Mouse (Mus musculus): ENCODE data around the gene Qrich1. TPM values are rescaled to one million over a fixed set of nuclear protein-coding genes. Genes with fewer than 3 reads are reported as not detected.

Qrich1 gene
- polyA plus RNA-seq, 1 experiment = 44.0 TPM

DNA sequence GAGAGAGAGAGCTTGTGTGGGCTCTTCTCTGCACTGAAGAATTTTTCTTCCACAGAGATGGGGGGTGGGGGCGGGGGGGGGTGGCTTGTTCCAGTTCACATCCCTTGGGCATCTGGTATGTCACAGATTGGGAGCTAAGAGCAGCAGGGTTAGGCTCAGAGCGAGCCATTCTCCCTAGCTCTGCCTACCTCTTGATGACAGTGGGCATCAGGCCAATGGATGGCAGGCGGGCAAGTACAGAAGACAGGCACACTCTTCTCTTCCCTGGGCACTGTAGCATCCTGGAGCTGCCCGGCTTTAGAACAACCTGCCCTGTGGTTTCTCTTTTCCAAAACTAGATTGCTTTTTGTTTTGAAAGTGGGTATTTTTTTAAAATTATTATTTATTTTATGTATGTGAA is 74.9 kb downstream of the Qrich1 start:
- no peak for TF ChIP-seq TCF12 (IDR thresholded peaks at IDR 0.05; ENCODE audit: insufficient read depth, poor library complexity, severe bottlenecking)
- TF ChIP-seq E2F4 (IDR thresholded peaks at IDR 0.05; ENCODE audit: insufficient read depth) = no peak
- TF ChIP-seq MAX (IDR thresholded peaks at IDR 0.05; ENCODE audit: low read depth) = no peak
- TF ChIP-seq MYOG (IDR thresholded peaks at IDR 0.05; ENCODE audit: control insufficient read depth in 1 of 3, insufficient read depth in 1 of 3, insufficient read length in 2 of 3, low read depth in 2 of 3) = no peak
- no peak for TF ChIP-seq USF1 (IDR thresholded peaks at IDR 0.05; ENCODE audit: low read depth)
- no peak for TF ChIP-seq SRF (IDR thresholded peaks at IDR 0.05; ENCODE audit: control insufficient read depth, insufficient read length, low read depth)
- TF ChIP-seq CEBPB (IDR thresholded peaks at IDR 0.05; ENCODE audit: insufficient read depth, poor library complexity, severe bottlenecking) = no peak
- no peak for TF ChIP-seq TCF3 (IDR thresholded peaks at IDR 0.05; ENCODE audit: insufficient read length, low read depth)
- no peak for TF ChIP-seq REST (IDR thresholded peaks at IDR 0.05; ENCODE audit: insufficient read depth, insufficient read length)
- no peak for TF ChIP-seq POLR2A (IDR thresholded peaks at IDR 0.05; ENCODE audit: insufficient read length, low read depth)
- TF ChIP-seq POLR2AphosphoS2 (IDR thresholded peaks at IDR 0.05; ENCODE audit: insufficient read length, low read depth) = no peak
- no peak for TF ChIP-seq MYOD1 (IDR thresholded peaks at IDR 0.05; ENCODE audit: control insufficient read depth in 1 of 3, insufficient read length in 2 of 3, low read depth in 2 of 3)
- H3K27me3 ChIP-seq (ENCODE audit: control insufficient read depth, insufficient read depth, insufficient read length) = no peaks in the 10 kb centered on the region
- H3K4me2 ChIP-seq (ENCODE audit: low read depth) = no peak overlapping the region
- no peak overlapping the region for H3ac ChIP-seq (ENCODE audit: control insufficient read depth, insufficient read length)
- no peak overlapping the region for H3K4me3 ChIP-seq
- H3K79me2 ChIP-seq (ENCODE audit: control insufficient read depth, insufficient read depth) = no peaks in the 10 kb centered on the region
- H3K36me3 ChIP-seq (ENCODE audit: control insufficient read depth, insufficient read depth) = no peaks in the 10 kb centered on the region

DNA sequence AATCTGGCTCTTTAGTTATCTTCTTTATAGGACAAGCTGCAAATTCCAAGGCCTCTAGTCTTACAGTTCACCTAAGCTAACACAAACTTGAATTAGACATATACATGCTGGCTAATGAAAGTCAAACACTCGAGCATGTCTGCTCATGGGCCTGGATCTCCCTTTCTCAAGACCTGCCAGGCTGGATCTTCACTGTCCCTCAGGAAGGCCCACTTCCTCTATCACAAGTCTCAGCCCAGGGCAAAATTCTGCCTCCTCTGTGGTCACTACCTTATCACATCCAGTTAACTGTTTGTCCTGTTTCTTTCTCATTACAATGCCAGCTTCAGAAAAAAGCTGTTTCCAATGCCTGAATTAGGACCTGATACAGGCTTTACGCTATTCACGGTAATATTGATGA is 77.7 kb downstream of the Qrich1 start:
- H3K4me2 ChIP-seq (ENCODE audit: low read depth) = no peak overlapping the region
- TF ChIP-seq REST (IDR thresholded peaks at IDR 0.05; ENCODE audit: insufficient read depth, insufficient read length) (no peak), CEBPB (IDR thresholded peaks at IDR 0.05; ENCODE audit: insufficient read depth, poor library complexity, severe bottlenecking) (no peak), MYOG (IDR thresholded peaks at IDR 0.05; ENCODE audit: control insufficient read depth in 1 of 3, insufficient read depth in 1 of 3, insufficient read length in 2 of 3, low read depth in 2 of 3) (no peak), POLR2AphosphoS2 (IDR thresholded peaks at IDR 0.05; ENCODE audit: insufficient read length, low read depth) (no peak), TCF12 (IDR thresholded peaks at IDR 0.05; ENCODE audit: insufficient read depth, poor library complexity, severe bottlenecking) (no peak), MAX (IDR thresholded peaks at IDR 0.05; ENCODE audit: low read depth) (no peak), MYOD1 (IDR thresholded peaks at IDR 0.05; ENCODE audit: control insufficient read depth in 1 of 3, insufficient read length in 2 of 3, low read depth in 2 of 3) (no peak), POLR2A (IDR thresholded peaks at IDR 0.05; ENCODE audit: insufficient read length, low read depth) (no peak), SRF (IDR thresholded peaks at IDR 0.05; ENCODE audit: control insufficient read depth, insufficient read length, low read depth) (no peak), USF1 (IDR thresholded peaks at IDR 0.05; ENCODE audit: low read depth) (no peak)
- no peaks in the 10 kb centered on the region for H3K36me3 ChIP-seq (ENCODE audit: control insufficient read depth, insufficient read depth)
- no peak overlapping the region for H3K4me3 ChIP-seq
- no peak overlapping the region for H3ac ChIP-seq (ENCODE audit: control insufficient read depth, insufficient read length)
- no peaks in the 10 kb centered on the region for H3K79me2 ChIP-seq (ENCODE audit: control insufficient read depth, insufficient read depth)
- H3K27me3 ChIP-seq (ENCODE audit: control insufficient read depth, insufficient read depth, insufficient read length) = no peaks in the 10 kb centered on the region

DNA sequence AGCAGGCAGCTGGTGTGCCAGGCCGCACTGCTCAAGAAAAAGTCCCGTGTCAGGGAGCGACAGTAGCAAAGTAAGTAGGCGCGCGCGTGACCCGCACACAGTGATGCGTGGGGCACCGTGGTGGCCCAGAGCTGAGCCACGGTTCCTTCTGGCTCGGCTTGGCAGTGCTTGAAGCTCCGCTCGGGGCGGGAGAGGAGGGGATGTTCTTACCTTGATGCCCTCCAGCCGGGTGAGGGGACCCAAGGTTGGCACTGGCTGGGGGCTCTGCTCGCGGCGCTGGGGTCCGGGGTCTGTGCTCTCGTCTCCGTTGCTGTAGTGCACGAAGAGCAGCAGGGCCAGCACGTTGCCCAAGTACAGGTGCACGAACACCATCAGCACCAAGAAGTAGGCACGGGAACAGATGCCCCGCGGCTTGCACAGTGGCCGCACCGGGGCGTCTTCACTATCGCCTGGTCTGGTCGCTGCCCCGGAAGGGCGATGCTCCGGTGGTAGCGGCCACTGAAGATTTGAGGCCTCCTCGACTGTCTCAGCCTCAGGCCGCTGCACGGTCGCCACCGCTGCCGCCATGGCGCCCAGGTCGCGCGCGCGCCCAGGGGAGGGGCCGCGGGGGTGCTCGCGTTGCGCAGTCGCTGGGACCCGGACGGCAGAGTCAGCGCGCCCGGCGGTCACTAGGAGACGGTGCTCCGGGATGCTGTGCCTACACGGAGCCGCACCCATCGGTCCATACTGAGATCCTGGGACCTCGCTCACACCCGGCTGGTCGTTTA is 80.6 kb downstream of the Qrich1 start, which contains the start of gene P4htm:
TSS of gene P4htm (minus strand) at position 670 of the 767 bp plus-strand sequence.
- peak; percentile 60 for TF ChIP-seq POLR2A (IDR thresholded peaks at IDR 0.05; ENCODE audit: insufficient read length, low read depth)
- TF ChIP-seq MYOD1 (IDR thresholded peaks at IDR 0.05; ENCODE audit: control insufficient read depth in 1 of 3, insufficient read length in 2 of 3, low read depth in 2 of 3) = no peak
- Histone ChIP-seq H3K4me2 (ENCODE audit: low read depth) (peak within 1 kb of the TSS; percentile 64), H3K4me3 (peak within 1 kb of the TSS; percentile 15), H3K79me2 (ENCODE audit: control insufficient read depth, insufficient read depth) (no peaks in the 10 kb centered on the region), H3K27me3 (ENCODE audit: control insufficient read depth, insufficient read depth, insufficient read length) (no peaks in the 10 kb centered on the region), H3ac (ENCODE audit: control insufficient read depth, insufficient read length) (no peak within 1 kb of the TSS), H3K36me3 (ENCODE audit: control insufficient read depth, insufficient read depth) (peaks cover under 1% of the 10 kb centered on the region)

DNA sequence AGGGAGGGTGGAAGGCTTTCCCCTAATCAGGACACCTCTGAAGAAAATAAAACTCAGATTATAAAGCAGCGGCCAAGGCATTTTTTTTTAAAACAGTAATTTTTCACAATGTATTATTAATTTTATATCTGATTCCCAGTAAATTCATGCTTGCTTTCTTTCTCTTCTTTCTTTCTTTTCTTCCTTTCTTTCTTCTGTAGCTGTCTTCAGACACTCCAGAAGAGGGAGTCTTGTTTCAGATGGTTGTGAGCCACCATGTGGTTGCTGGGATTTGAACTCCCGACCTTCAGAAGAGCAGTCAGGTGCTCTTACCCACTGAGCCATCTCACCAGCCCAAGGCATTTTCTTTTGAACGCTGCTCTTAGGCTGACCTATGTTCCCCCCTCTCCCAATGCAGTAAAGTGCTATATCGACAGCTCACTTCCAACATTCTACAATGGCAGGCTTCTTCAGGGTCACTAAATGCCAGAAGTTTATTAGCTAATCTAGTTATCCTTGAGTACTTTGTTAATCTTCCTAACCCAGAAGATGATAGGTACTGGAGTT is 82.5 kb downstream of the Qrich1 start:
- TF ChIP-seq E2F4 (IDR thresholded peaks at IDR 0.05; ENCODE audit: insufficient read depth) (no peak), SRF (IDR thresholded peaks at IDR 0.05; ENCODE audit: control insufficient read depth, insufficient read length, low read depth) (no peak), POLR2AphosphoS2 (IDR thresholded peaks at IDR 0.05; ENCODE audit: insufficient read length, low read depth) (no peak), TCF12 (IDR thresholded peaks at IDR 0.05; ENCODE audit: insufficient read depth, poor library complexity, severe bottlenecking) (no peak), CEBPB (IDR thresholded peaks at IDR 0.05; ENCODE audit: insufficient read depth, poor library complexity, severe bottlenecking) (no peak), MYOD1 (IDR thresholded peaks at IDR 0.05; ENCODE audit: control insufficient read depth in 1 of 3, insufficient read length in 2 of 3, low read depth in 2 of 3) (no peak), USF1 (IDR thresholded peaks at IDR 0.05; ENCODE audit: low read depth) (no peak), REST (IDR thresholded peaks at IDR 0.05; ENCODE audit: insufficient read depth, insufficient read length) (no peak), MYOG (IDR thresholded peaks at IDR 0.05; ENCODE audit: control insufficient read depth in 1 of 3, insufficient read depth in 1 of 3, insufficient read length in 2 of 3, low read depth in 2 of 3) (no peak), MAX (IDR thresholded peaks at IDR 0.05; ENCODE audit: low read depth) (no peak), POLR2A (IDR thresholded peaks at IDR 0.05; ENCODE audit: insufficient read length, low read depth) (no peak), TCF3 (IDR thresholded peaks at IDR 0.05; ENCODE audit: insufficient read length, low read depth) (no peak)
- H3K4me2 ChIP-seq (ENCODE audit: low read depth) = no peak overlapping the region
- no peaks in the 10 kb centered on the region for H3K79me2 ChIP-seq (ENCODE audit: control insufficient read depth, insufficient read depth)
- peaks cover 18% of the 10 kb centered on the region for H3K36me3 ChIP-seq (ENCODE audit: control insufficient read depth, insufficient read depth)
- H3K4me3 ChIP-seq = no peak overlapping the region
- H3K27me3 ChIP-seq (ENCODE audit: control insufficient read depth, insufficient read depth, insufficient read length) = no peaks in the 10 kb centered on the region
- H3ac ChIP-seq (ENCODE audit: control insufficient read depth, insufficient read length) = no peak overlapping the region
